Mouse (Mus musculus) megakaryocyte, embryonic 14.5 days (primary cell): ENCODE results near the gene Farp1.

Source experiments
- FLI1 ChIP-seq: IDR thresholded peaks from 2 replicates; pipeline ENCODE4 v1.6.1; 2012; ENCODE audit warnings: low read length, inconsistent platforms, mixed read lengths
- GATA1 ChIP-seq: IDR thresholded peaks from 3 replicates; pipeline ENCODE4 v1.6.1; 2012; ENCODE audit warnings: mixed read lengths, low read length, inconsistent platforms, borderline replicate concordance

DNA sequence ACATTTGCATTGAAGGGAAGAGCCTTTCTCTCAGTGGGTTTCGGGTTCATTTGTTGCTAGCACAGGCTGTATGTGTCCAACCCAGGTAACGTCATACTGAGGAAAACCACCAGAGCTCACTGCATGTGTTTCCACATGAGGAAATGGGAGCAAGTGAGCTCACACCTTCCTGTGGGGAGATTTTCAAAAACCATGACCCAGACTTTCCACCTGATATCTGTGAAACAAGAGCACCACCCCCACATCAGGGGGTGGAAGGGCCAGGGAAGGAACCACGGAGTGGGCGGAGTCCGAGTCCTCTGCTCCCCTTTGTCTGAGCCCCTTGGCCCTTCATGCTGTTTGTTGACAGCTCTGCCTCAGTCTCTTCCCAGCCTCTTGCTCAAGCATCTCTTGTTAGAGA lies 67.6 kb downstream of the Farp1 start:
- TF ChIP-seq FLI1 (no peak), GATA1 (no peak)
